Mouse (Mus musculus) heart, postnatal 4 days (tissue): ENCODE measurements around the gene Mycbp2. TPM values are rescaled to one million over a fixed set of nuclear protein-coding genes. Genes with fewer than 3 reads are reported as not detected.

Source experiments
- DNase-seq: peaks from one replicate; pipeline ENCODE4 v3.0.0; 2021
- total RNA-seq, 2 experiments: library from RNA; stranded (reverse); gene quantifications; 2 replicates each; pipeline ENCODE4 v1.2.3; 2021

Mycbp2 gene
- total RNA-seq, 2 experiments from 2014 or later: 30.9 to 33.3 TPM

GRCm38 (mm10) chr14:103258745-103259144 lies 87.9 kb downstream of the Mycbp2 start:
- no peak for DNase-seq

GRCm38 (mm10) chr14:103256866-103257265 lies 89.7 kb downstream of the Mycbp2 start:
- DNase-seq: no peak

- no peak for DNase-seq
These were observed 92.3 kb downstream of the Mycbp2 start for GRCm38 (mm10) chr14:103254311-103254710.

GRCm38 (mm10) chr14:103242020-103242419 lies 104.6 kb downstream of the Mycbp2 start:
- DNase-seq: no peak

- DNase-seq: no peak
These were observed 111.8 kb downstream of the Mycbp2 start for GRCm38 (mm10) chr14:103234770-103235169.

GRCm38 (mm10) chr14:103233640-103234593 lies 112.7 kb downstream of the Mycbp2 start:
- no peak for DNase-seq

- DNase-seq: no peak
These were observed 124.3 kb downstream of the Mycbp2 start for GRCm38 (mm10) chr14:103222356-103222755.

GRCm38 (mm10) chr14:103221751-103222150 lies 124.9 kb downstream of the Mycbp2 start:
- DNase-seq: no peak

GRCm38 (mm10) chr14:103216331-103216730 lies 130.3 kb downstream of the Mycbp2 start:
- no peak for DNase-seq

- no peak for DNase-seq
These were observed 160.0 kb downstream of the Mycbp2 start for GRCm38 (mm10) chr14:103186658-103187057.

- no peak for DNase-seq
These were observed 160.5 kb downstream of the Mycbp2 start for GRCm38 (mm10) chr14:103186076-103186475.

- no peak for DNase-seq
These were observed 166.5 kb downstream of the Mycbp2 start for GRCm38 (mm10) chr14:103180096-103180495.

- DNase-seq: no peak
These were observed 183.7 kb downstream of the Mycbp2 start for GRCm38 (mm10) chr14:103162923-103163322.

- DNase-seq: no peak
These were observed 190.9 kb downstream of the Mycbp2 start for GRCm38 (mm10) chr14:103155685-103156084.

GRCm38 (mm10) chr14:103150139-103150538 lies 196.5 kb downstream of the Mycbp2 start:
- DNase-seq: no peak

- DNase-seq: peak; percentile 27
These were observed 214.6 kb downstream of the Mycbp2 start for GRCm38 (mm10) chr14:103131991-103132390.

GRCm38 (mm10) chr14:103125756-103126155 lies 220.9 kb downstream of the Mycbp2 start:
- DNase-seq: no peak

- DNase-seq: no peak
These were observed 231.5 kb downstream of the Mycbp2 start for GRCm38 (mm10) chr14:103114994-103115670.

- no peak for DNase-seq
These were observed 233.8 kb downstream of the Mycbp2 start for GRCm38 (mm10) chr14:103112606-103113363.

- DNase-seq: no peak
These were observed 236.6 kb downstream of the Mycbp2 start for GRCm38 (mm10) chr14:103109971-103110370.

- DNase-seq: no peak
These were observed 240.3 kb downstream of the Mycbp2 start for GRCm38 (mm10) chr14:103106301-103106700.

- DNase-seq: no peak
These were observed 243.8 kb downstream of the Mycbp2 start for GRCm38 (mm10) chr14:103102731-103103335.
